Mouse (Mus musculus) heart, embryonic 12.5 days (tissue): ENCODE data around the gene Mmp27. TPM values are rescaled to one million over a fixed set of nuclear protein-coding genes. Genes with fewer than 3 reads are reported as not detected.

Source experiments
- ATAC-seq: fragments of 200-750 bp; cut with Nextera tagmentation; 2 replicates; pipeline ENCODE4 v1.8.0; 2017; ENCODE audit warnings: moderate TSS enrichment, moderate library complexity; ENCODE audit not compliant: insufficient number of reproducible peaks, low FRiP score
- H3K27ac ChIP-seq: fragments of 300-500 bp; sonication (generic); 2 replicates; pipeline ENCODE4 v1.5.1; 2016; ENCODE audit warnings: mild to moderate bottlenecking, moderate library complexity; ENCODE audit not compliant: poor library complexity, severe bottlenecking
- H3K27me3 ChIP-seq: fragments of 300-500 bp; sonication (generic); replicated peaks from 2 replicates; pipeline ENCODE4 v1.6.1; 2016; ENCODE audit warnings: mild to moderate bottlenecking, moderate library complexity
- H3K36me3 ChIP-seq: fragments of 300-500 bp; sonication (generic); 2 replicates; pipeline ENCODE4 v1.6.1; 2016; ENCODE audit warnings: mild to moderate bottlenecking, moderate library complexity
- H3K4me1 ChIP-seq: fragments of 300-500 bp; sonication (generic); replicated peaks from 2 replicates; pipeline ENCODE4 v1.6.1; 2016; ENCODE audit warnings: mild to moderate bottlenecking
- H3K4me2 ChIP-seq: fragments of 300-500 bp; sonication (generic); 2 replicates; pipeline ENCODE4 v1.6.1; 2016; ENCODE audit warnings: mild to moderate bottlenecking, moderate library complexity
- H3K4me3 ChIP-seq: fragments of 300-500 bp; sonication (generic); 2 replicates; pipeline ENCODE4 v1.5.1; 2016; ENCODE audit warnings: mild to moderate bottlenecking
- H3K9ac ChIP-seq: fragments of 300-500 bp; sonication (generic); 2 replicates; pipeline ENCODE4 v1.6.1; 2016; ENCODE audit warnings: mild to moderate bottlenecking, moderate library complexity
- H3K9me3 ChIP-seq: fragments of 300-500 bp; sonication (generic); replicated peaks from 2 replicates; pipeline ENCODE4 v1.6.1; 2016; ENCODE audit warnings: mild to moderate bottlenecking, moderate library complexity
- WGBS: fragments of 180-500 bp; shearing (Covaris S2); methylation state at CpG from one replicate; pipeline ENCODE4 v1.1.7; 2016; 5-methylcytosine and 5-hydroxymethylcytosine counted together
- polyA plus RNA-seq: library from polyadenylated mRNA; unstranded; fragments of >200 nt; fragmentation: Nextera tagmentation; extraction: Ambion mirVana; gene quantifications from 2 replicates; pipeline ENCODE4 v1.2.1, GENCODE M21; 2016

Mmp27 gene
- polyA plus RNA-seq, 1 experiment from 2014 or later = not detected

DNA sequence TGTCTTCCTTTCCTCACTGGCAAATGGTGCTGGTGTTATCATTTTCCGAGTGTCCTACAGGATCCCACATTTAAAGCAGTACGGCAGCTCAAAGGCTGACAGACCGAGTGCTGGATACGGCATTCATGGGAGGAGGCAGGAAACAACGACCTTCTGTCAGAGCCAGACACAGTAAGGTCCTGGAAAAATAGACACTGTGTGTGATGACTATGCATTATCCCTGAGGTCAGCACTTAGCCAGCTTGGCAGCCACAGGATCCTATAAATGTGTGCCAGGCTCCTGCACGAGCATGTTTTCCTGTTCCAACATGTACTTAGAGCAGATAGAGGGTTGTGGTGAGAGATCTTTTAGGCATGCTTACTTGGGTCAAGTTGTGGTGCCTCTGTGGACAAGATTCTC is 32.8 kb downstream of the Mmp27 start:
- no peak for ATAC-seq
- Histone ChIP-seq H3K27ac (no peak overlapping the region), H3K9ac (no peak overlapping the region), H3K4me1 (no peaks in the 10 kb centered on the region), H3K4me2 (no peak overlapping the region), H3K36me3 (no peaks in the 10 kb centered on the region), H3K9me3 (no peaks in the 10 kb centered on the region), H3K27me3 (no peaks in the 10 kb centered on the region), H3K4me3 (no peak overlapping the region)
- WGBS = 58% methylated on average over 6 of the region's 6 CpGs

DNA sequence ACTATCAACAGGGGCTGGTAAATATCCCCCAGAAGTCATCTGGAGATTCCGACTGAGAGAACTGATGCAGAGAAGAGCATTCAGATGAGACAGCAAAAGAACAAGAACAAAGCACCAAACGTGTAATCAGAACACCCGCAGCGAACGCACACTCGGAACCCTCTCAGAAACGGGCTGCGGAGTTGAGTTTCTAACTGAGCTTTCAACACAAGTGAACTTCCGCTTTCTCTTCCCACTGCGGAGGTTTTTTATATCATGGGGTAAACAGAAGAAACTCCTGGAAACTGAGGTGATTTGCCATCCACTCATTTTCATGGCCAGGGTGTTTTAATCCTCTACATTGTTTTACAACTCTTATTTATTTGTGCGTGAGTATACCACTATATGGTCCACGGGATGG is 34.4 kb downstream of the Mmp27 start:
- Histone ChIP-seq H3K4me3 (no peak overlapping the region), H3K27me3 (no peaks in the 10 kb centered on the region), H3K36me3 (no peaks in the 10 kb centered on the region), H3K9ac (no peak overlapping the region), H3K4me2 (no peak overlapping the region), H3K9me3 (no peaks in the 10 kb centered on the region), H3K4me1 (no peaks in the 10 kb centered on the region), H3K27ac (no peak overlapping the region)
- 82% methylated on average over 12 of the region's 12 CpGs for WGBS
- ATAC-seq = no peak

DNA sequence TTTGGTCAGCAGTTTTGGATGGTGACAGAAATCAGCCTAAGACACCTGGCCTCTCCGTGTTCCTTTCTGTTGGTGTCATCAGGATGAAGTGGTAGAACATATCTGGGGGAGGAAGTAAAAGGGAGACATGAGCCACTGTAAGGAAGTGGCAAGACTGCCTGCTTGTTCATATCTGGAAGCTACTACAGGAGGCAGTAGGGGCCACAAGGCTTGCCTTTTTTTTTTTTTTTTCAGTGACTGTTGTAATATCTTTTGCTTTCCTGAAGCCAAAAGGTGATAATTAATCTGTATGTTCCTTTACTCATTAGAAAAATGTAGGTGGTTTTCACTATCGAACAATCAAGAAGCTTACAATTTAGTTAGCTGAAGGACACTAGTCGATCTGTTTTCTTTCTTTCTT is 51.4 kb downstream of the Mmp27 start:
- Histone ChIP-seq H3K4me2 (no peak overlapping the region), H3K9ac (no peak overlapping the region), H3K36me3 (no peaks in the 10 kb centered on the region), H3K9me3 (no peaks in the 10 kb centered on the region), H3K27ac (no peak overlapping the region), H3K4me3 (no peak overlapping the region), H3K4me1 (no peaks in the 10 kb centered on the region), H3K27me3 (no peaks in the 10 kb centered on the region)
- 77% methylated on average over 3 of the region's 3 CpGs for WGBS
- ATAC-seq = no peak

DNA sequence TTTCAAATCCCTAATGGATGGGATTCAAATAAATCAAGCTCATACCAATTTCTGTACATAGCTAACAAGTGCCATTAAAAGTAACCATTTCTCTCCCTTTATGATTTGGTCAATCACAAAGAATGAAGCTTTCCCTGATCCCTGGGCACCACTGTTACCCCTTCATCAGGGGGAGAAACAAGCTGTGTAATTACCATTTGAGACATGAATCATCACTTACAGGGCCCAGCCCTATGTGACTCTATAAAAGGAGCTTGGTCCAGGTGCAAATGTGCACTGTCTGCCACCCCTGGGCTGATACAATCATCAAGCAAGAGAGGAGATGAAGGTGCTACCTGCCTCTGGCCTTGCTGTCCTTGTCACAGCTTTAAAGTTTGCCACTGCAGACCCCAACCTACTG is 56.7 kb downstream of the Mmp27 start, which contains the start of gene Mmp20:
Mmp20 (plus strand) TSS at position 301 of the 400 bp plus-strand sequence.
- Histone ChIP-seq H3K27ac (no peak within 1 kb of the TSS), H3K9ac (no peak within 1 kb of the TSS), H3K36me3 (no peaks in the 10 kb centered on the region), H3K4me3 (no peak within 1 kb of the TSS), H3K9me3 (no peaks in the 10 kb centered on the region), H3K4me1 (no peaks in the 10 kb centered on the region), H3K27me3 (no peaks in the 10 kb centered on the region), H3K4me2 (no peak within 1 kb of the TSS)
- ATAC-seq = no peak

Other genes with a start within 250 kb of the Mmp27 start
- gene Mmp12, start 227.0 kb upstream of the Mmp27 start, polyA plus RNA-seq = not detected in 2 replicates
- not detected in 2 replicates for gene Mmp1b, start 183.3 kb upstream of the Mmp27 start, polyA plus RNA-seq
- gene Mmp3, start 125.6 kb upstream of the Mmp27 start, polyA plus RNA-seq = not detected in 2 replicates
- gene Mmp10, start 69.0 kb upstream of the Mmp27 start, polyA plus RNA-seq = not detected in 2 replicates
- gene Mmp8, start 12.9 kb upstream of the Mmp27 start, polyA plus RNA-seq = not detected in 2 replicates
- not detected in 2 replicates for gene Mmp20, start 56.8 kb downstream of the Mmp27 start, polyA plus RNA-seq
- not detected in 2 replicates for gene Mmp7, start 120.7 kb downstream of the Mmp27 start, polyA plus RNA-seq
- 119 and 125 TPM in 2 replicates for gene Tmem123, start 192.6 kb downstream of the Mmp27 start, polyA plus RNA-seq